Mouse (Mus musculus): ENCODE data around the gene Tex14. TPM values are rescaled to one million over a fixed set of nuclear protein-coding genes. Genes with fewer than 3 reads are reported as not detected.

Tex14 gene
- polyA plus RNA-seq, 1 experiment from 2014 or later = 0.13 TPM

GRCm38 (mm10) chr11:87524780-87525179 lies 119.9 kb downstream of the Tex14 start:
- no peak overlapping the region for H3K4me3 ChIP-seq (ENCODE audit: inconsistent target)
- no peaks in the 10 kb centered on the region for H3K79me2 ChIP-seq (ENCODE audit: inconsistent target)
- no peaks in the 10 kb centered on the region for H3K36me3 ChIP-seq (ENCODE audit: inconsistent target)

DNA sequence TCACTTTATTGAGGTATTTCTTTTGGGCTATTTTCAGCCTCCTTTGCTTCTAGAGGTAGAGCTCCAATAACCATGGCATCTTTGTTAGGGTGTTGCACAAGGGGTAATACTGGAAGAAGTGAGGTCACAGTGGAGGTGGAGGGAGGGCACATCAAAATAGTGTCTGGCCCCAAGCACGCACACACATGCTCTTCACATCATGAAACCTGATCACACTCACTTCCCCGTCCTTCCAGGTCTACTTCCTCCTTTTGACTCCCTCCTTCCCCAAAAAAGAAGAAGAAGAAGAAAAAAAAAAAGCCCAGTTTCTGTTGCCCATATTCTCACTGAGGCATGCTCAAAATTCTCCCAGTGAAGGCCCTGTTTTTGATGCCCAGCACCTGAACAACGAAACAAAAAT lies 122.5 kb downstream of the Tex14 start:
- H3K4me3 ChIP-seq (ENCODE audit: inconsistent target) = no peak overlapping the region
- 31% methylated on average over 3 of the region's 3 CpGs for WGBS (ENCODE audit: missing documents)

More at GRCm38 (mm10) chr11:87524780-87525179, 119.9 kb downstream of the Tex14 start:
- no peak overlapping the region for H3K27ac ChIP-seq

DNA sequence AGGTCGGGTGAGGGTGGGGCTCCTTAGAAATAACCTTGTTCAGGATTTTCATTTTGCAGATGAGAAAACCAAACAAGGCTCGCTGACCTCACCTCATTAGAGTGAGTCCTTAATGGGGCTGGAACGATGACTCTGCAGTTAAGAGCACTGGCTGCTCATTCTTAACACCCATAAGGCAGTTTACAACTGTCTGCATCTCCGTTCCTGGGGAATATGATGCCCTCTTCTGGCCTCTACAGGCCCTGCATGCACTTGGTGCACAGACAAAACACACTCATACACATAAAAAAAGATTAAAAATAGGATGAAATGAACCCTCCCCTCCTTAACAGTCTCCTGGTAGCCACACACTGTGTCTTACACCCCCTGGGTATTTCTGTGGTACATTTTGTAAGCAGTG lies 123.1 kb downstream of the Tex14 start:
- Histone ChIP-seq H3K27ac (no peak overlapping the region), H3K4me3 (ENCODE audit: inconsistent target) (no peak overlapping the region), H3K79me2 (ENCODE audit: inconsistent target) (no peaks in the 10 kb centered on the region), H3K36me3 (ENCODE audit: inconsistent target) (no peaks in the 10 kb centered on the region)
- WGBS (ENCODE audit: missing documents) = 78% methylated on average over 4 of the region's 4 CpGs

More for the DNA sequence above, 122.5 kb downstream of the Tex14 start:
- H3K79me2 ChIP-seq (ENCODE audit: inconsistent target) = no peaks in the 10 kb centered on the region
- no peak overlapping the region for H3K27ac ChIP-seq
- no peaks in the 10 kb centered on the region for H3K36me3 ChIP-seq (ENCODE audit: inconsistent target)

GRCm38 (mm10) chr11:87531695-87532094 lies 126.8 kb downstream of the Tex14 start:
- Histone ChIP-seq H3K79me2 (ENCODE audit: inconsistent target) (no peaks in the 10 kb centered on the region), H3K4me3 (ENCODE audit: inconsistent target) (no peak overlapping the region), H3K27ac (no peak overlapping the region), H3K36me3 (ENCODE audit: inconsistent target) (no peaks in the 10 kb centered on the region)
- 72% methylated on average over 6 of the region's 6 CpGs for WGBS (ENCODE audit: missing documents)

GRCm38 (mm10) chr11:87542285-87542684 lies 137.4 kb downstream of the Tex14 start:
- no peak overlapping the region for H3K4me3 ChIP-seq (ENCODE audit: inconsistent target)
- no peaks in the 10 kb centered on the region for H3K79me2 ChIP-seq (ENCODE audit: inconsistent target)
- H3K36me3 ChIP-seq (ENCODE audit: inconsistent target) = no peaks in the 10 kb centered on the region
- no peak overlapping the region for H3K27ac ChIP-seq
- WGBS (ENCODE audit: missing documents) = 88% methylated on average over 8 of the region's 8 CpGs

DNA sequence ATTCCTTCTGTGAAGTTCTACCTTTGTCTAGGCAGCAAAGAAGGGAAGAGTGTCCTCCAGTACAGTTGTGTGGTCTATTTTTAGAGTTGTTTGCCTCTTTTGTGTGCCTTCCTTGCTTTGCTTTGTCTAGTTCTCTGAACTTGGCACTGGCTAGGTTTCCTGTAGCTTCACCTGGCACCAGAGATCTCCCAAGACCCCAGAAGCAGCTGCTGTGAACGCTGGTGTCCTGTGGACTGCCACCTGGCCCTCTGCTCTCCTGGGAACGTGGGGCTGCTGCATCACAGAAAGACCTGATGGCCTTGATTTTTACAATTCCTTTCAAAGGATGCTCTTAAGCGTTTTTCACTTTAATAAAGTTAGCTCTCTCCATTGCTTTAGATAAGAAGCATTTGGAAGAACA lies 138.0 kb downstream of the Tex14 start:
- H3K36me3 ChIP-seq (ENCODE audit: inconsistent target) = no peaks in the 10 kb centered on the region
- no peaks in the 10 kb centered on the region for H3K79me2 ChIP-seq (ENCODE audit: inconsistent target)
- no peak overlapping the region for H3K27ac ChIP-seq
- H3K4me3 ChIP-seq (ENCODE audit: inconsistent target) = no peak overlapping the region
- WGBS (ENCODE audit: missing documents) = 68% methylated on average over 3 of the region's 3 CpGs

DNA sequence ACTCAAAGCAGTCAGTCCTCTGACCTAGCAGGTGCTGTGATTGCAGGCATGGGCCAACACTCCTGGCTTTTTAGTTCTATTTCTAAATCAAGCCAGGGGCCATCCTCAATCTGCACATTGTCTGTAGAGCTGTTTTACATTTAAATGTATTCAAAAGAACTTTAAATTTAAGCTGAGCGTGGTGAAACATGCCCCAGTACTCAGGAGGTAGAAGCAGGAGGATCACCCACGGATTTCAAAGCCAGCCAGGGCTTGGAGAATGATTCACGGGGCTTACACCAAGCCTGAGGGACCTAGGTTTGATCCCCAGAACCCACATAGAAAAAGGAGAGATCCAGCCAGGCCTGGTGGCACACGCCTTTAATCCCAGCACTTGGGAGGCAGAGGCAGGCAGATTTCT lies 148.5 kb downstream of the Tex14 start:
- Histone ChIP-seq H3K79me2 (ENCODE audit: inconsistent target) (no peaks in the 10 kb centered on the region), H3K27ac (no peak overlapping the region), H3K4me3 (ENCODE audit: inconsistent target) (no peak overlapping the region), H3K36me3 (ENCODE audit: inconsistent target) (no peaks in the 10 kb centered on the region)
- 82% methylated on average over 4 of the region's 4 CpGs for WGBS (ENCODE audit: missing documents)

GRCm38 (mm10) chr11:87554386-87554785 lies 149.5 kb downstream of the Tex14 start:
- WGBS (ENCODE audit: missing documents) = 48% methylated on average over 5 of the region's 5 CpGs
- no peak overlapping the region for H3K4me3 ChIP-seq (ENCODE audit: inconsistent target)
- no peak overlapping the region for H3K27ac ChIP-seq
- no peaks in the 10 kb centered on the region for H3K36me3 ChIP-seq (ENCODE audit: inconsistent target)
- no peaks in the 10 kb centered on the region for H3K79me2 ChIP-seq (ENCODE audit: inconsistent target)

GRCm38 (mm10) chr11:87555106-87555703 lies 150.3 kb downstream of the Tex14 start:
- WGBS (ENCODE audit: missing documents) = 61% methylated on average over 2 of the region's 2 CpGs
- Histone ChIP-seq H3K27ac (no peak overlapping the region), H3K79me2 (ENCODE audit: inconsistent target) (no peaks in the 10 kb centered on the region), H3K4me3 (ENCODE audit: inconsistent target) (no peak overlapping the region), H3K36me3 (ENCODE audit: inconsistent target) (no peaks in the 10 kb centered on the region)

DNA sequence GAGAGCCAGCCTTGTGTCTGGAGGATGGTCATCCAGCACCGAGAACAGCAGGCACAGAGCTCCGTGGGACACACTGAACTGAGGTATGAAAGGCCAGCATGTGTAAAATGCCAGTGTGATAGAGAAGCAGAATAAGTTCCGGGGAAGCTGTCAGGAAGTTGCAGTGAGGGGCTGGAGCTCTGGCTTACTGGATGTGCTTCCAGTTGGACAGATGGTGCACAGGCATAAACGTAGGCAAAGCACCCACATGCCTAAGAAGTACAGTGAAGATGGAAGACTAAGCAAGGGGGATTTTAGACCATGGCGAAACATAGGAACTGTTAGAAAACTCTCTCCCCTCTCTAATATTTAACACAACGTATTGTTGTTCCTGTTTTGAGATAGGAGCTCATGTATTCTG lies 156.3 kb downstream of the Tex14 start:
- Histone ChIP-seq H3K36me3 (ENCODE audit: inconsistent target) (no peaks in the 10 kb centered on the region), H3K79me2 (ENCODE audit: inconsistent target) (no peaks in the 10 kb centered on the region), H3K27ac (no peak overlapping the region), H3K4me3 (ENCODE audit: inconsistent target) (no peak overlapping the region)
- 74% methylated on average over 6 of the region's 6 CpGs for WGBS (ENCODE audit: missing documents)

DNA sequence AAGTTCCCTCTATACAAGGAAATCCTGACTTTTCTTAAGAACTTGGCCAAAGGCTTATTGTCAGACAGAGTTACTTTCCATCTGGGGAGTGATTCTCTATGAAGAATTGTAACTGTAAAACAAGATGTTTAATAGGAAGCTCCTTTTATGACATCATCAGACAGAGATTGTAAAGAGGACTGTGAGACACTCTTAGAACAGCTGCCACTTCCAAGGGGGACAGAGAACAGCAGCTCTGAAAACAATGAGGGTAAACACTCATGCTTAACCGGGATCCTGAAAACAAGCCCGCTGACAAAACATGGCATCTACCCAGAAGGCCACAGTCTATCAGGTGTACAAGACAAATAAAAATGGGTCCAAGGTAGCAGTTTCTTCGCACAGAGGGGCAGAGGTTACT lies 161.6 kb downstream of the Tex14 start, which contains the start of gene Gm11492:
Gm11492 (plus strand) TSS at position 153 of the 400 bp plus-strand sequence.
- H3K79me2 ChIP-seq (ENCODE audit: inconsistent target) = no peaks in the 10 kb centered on the region
- no peak within 1 kb of the TSS for H3K27ac ChIP-seq
- H3K36me3 ChIP-seq (ENCODE audit: inconsistent target) = no peaks in the 10 kb centered on the region
- 90% methylated on average over 3 of the region's 3 CpGs for WGBS (ENCODE audit: missing documents)
- H3K4me3 ChIP-seq (ENCODE audit: inconsistent target) = no peak within 1 kb of the TSS

DNA sequence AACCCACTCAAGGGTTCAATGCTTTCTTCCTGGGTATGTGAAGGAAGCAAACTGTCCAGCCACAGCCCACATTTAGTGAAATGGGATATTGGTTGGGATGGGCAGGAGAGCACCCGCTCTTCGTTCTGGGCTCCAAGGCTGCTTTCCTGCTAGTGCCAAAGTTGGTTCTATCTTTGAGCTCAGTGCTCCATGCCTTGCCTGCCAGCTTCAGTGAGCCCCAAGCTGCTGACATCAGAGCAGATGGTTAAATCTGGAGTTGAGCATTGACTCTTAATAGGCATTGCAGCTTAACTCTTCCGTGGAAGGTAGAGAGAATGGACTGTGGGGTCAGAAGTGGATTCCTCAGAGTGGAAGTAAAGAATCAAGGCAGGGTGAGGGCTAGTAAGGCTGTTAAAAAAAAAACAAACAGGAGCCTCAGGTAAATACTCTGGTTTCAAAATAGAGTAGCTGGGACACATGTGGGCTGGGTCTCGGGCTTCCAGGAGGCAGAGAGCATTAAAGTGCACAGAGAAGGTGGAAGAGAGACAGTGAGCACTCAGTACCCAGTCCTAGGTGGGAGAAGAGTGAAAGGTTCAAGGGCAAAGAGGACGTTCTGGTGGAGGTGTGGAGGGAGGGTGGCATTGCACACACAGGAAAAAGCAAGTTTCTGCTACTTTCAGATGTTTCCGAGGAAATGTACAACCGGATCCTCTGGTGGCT lies 163.5 kb downstream of the Tex14 start, which contains the start of gene Sept4:
Sept4 (plus strand) TSS at position 649 of the 699 bp plus-strand sequence.
- WGBS (ENCODE audit: missing documents) = 76% methylated on average over 6 of the region's 7 CpGs
- H3K27ac ChIP-seq = no peak within 1 kb of the TSS
- H3K36me3 ChIP-seq (ENCODE audit: inconsistent target) = no peaks in the 10 kb centered on the region
- no peaks in the 10 kb centered on the region for H3K79me2 ChIP-seq (ENCODE audit: inconsistent target)
- no peak within 1 kb of the TSS for H3K4me3 ChIP-seq (ENCODE audit: inconsistent target)

- Histone ChIP-seq H3K36me3 (ENCODE audit: inconsistent target) (no peaks in the 10 kb centered on the region), H3K79me2 (ENCODE audit: inconsistent target) (no peaks in the 10 kb centered on the region)
- 94% methylated on average over 5 of the region's 5 CpGs for WGBS (ENCODE audit: missing documents)
Measured at GRCm38 (mm10) chr11:87570743-87571142, 165.9 kb downstream of the Tex14 start.

GRCm38 (mm10) chr11:87571361-87571950 lies 166.6 kb downstream of the Tex14 start:
- Histone ChIP-seq H3K36me3 (ENCODE audit: inconsistent target) (no peaks in the 10 kb centered on the region), H3K79me2 (ENCODE audit: inconsistent target) (no peaks in the 10 kb centered on the region), H3K4me3 (ENCODE audit: inconsistent target) (no peak overlapping the region), H3K27ac (no peak overlapping the region)
- WGBS (ENCODE audit: missing documents) = no CpG with 5 or more reads among the region's 1 CpGs

More at GRCm38 (mm10) chr11:87570743-87571142, 165.9 kb downstream of the Tex14 start:
- H3K27ac ChIP-seq = no peak overlapping the region
- no peak overlapping the region for H3K4me3 ChIP-seq (ENCODE audit: inconsistent target)

DNA sequence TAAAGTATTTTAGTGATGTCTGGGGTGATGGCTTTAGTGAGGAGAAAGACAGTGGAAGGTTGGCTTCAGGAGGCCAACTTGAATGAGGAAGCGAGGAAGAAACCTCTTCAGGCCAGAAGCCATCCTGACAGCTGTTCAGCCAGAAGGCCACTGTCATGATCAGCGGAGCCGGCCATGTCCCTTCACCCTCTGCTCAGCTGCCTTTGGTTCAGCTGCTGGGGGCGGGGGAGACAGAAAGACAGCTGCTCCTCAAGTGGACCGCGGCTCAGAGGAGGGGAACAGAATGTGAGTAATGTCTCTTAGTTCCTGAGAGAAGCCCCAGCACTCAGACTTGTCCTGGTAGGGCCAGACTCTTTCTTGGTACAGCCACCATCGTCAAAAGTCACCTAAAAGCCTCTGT lies 168.9 kb downstream of the Tex14 start:
- H3K27ac ChIP-seq = no peak overlapping the region
- WGBS (ENCODE audit: missing documents) = 87% methylated on average over 7 of the region's 7 CpGs
- no peak overlapping the region for H3K4me3 ChIP-seq (ENCODE audit: inconsistent target)
- H3K79me2 ChIP-seq (ENCODE audit: inconsistent target) = no peaks in the 10 kb centered on the region
- no peaks in the 10 kb centered on the region for H3K36me3 ChIP-seq (ENCODE audit: inconsistent target)

Data from macrophage (primary cell).